Mouse (Mus musculus) left cerebral cortex, adult 18-20 months (tissue): ENCODE data around the gene Ddn. TPM values are rescaled to one million over a fixed set of nuclear protein-coding genes. Genes with fewer than 3 reads are reported as not detected.

Experiments used
- DNase-seq, 2 experiments: peaks; one replicate each; pipeline ENCODE4 v3.0.0; 2021 to 2022; ENCODE audit warnings: low spot score in 2 of 2, mixed read lengths in 1 of 2
- total RNA-seq, 2 experiments: library from RNA; stranded (reverse); gene quantifications; 2 replicates each; pipeline ENCODE4 v1.2.3; 2021

Ddn gene
- total RNA-seq, 2 experiments from 2014 or later, result 778 to 797 TPM

DNA sequence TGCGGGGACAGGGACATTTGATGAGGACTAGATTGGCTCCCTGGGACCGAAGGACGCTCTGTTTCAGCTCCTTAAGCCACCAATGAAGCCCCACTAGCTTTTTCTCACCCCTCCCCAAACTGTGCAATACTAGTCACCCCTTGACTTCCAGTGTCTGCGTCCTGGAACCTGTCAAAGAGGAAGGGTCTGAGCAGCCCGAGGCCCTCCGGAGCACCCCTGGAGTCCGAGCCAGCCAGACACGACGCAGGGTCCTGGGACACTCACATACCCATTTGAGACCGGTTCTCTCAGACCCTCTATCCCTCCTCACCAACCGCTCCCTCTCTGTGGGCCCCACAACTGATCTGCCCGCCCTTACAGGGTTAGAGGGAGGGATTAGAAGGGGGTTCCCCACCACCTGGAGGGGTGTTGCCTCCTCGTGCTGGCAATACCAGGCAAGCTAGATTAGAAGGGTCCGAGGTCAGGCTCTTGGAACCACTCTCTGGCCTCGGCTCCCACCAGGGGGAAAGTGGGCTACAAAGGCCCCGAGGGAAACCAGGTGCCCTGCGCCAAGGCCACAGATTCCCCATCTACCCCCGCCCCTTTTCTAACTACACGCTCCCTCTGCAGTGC, 32.2 kb downstream of the Ddn start:
- no peak for DNase-seq

DNA sequence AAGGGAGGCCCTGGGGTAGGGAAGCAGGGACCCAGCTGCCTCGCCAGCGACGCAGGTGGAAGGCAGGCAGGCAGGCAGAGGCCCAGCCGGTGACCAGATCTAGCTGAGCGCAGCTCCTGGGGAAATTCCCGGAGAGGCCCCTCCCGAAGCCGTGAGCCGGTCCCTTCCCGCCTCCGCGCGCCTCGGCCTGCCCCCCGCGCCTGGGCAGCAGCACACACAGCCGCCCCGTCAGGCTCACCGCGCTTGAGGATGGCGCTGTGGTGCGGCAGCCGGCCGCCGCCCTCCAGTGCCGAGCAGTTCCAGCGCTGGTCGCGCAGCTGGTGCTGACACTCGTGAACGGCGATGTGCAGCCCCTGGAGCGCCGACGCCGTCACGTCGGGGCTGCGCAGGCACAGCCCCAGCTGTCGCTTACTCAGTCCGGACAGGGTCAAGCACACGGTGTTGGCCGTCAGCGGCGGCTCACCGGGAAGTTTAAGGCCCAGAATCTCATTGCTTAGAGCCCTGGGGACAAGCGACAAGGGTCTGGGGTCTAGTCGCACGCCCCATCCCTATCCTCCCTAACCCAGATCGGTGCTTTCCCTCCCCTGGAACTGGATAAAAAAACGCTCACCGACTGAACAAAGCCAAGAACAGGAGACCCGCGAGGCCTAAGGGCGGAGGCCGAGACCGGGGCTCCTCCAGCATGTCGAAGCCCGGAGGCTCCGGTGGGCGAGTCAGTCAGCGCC, 32.8 kb downstream of the Ddn start:
- no peak for DNase-seq

DNA sequence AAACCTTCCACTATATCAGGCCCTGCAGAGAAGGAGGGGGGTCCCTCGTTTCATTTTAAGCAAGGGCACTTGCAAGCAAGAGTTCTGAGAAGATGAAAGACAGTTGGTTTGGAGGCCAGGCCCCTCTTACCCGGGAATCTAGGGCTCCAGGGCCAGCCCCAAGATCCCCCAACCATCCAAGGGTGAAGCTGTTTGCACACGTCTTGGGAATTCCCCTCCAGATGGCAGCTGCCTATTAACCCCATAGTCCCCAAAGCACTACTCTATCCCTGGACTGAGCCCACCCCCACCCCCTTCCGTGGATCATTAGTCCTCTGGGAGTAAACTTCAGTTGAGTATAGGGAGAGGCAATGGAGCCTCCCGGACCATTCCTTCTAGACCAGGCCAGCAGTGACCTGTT, 33.8 kb downstream of the Ddn start:
- DNase-seq, result no peak

DNA sequence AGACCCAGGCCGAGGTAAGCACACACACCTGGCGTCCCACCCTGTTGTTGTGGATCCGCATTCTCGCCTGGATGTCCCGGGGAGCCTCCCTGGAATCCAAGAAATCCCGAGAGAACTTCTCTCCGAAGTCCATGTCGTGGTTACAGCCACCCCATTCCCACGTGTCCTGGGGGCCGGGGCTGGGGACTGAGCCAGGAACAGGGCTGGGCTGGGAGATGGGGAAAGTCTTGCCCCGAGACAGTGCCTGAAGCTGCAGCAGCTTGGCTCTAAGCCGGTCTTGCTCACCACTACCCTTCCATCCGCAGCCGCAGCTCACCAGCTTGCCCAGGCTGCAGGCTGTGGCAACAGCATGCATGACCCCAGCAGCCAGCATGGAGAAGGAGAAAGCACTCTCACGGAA, 35.2 kb downstream of the Ddn start:
- DNase-seq, result no peak

DNA sequence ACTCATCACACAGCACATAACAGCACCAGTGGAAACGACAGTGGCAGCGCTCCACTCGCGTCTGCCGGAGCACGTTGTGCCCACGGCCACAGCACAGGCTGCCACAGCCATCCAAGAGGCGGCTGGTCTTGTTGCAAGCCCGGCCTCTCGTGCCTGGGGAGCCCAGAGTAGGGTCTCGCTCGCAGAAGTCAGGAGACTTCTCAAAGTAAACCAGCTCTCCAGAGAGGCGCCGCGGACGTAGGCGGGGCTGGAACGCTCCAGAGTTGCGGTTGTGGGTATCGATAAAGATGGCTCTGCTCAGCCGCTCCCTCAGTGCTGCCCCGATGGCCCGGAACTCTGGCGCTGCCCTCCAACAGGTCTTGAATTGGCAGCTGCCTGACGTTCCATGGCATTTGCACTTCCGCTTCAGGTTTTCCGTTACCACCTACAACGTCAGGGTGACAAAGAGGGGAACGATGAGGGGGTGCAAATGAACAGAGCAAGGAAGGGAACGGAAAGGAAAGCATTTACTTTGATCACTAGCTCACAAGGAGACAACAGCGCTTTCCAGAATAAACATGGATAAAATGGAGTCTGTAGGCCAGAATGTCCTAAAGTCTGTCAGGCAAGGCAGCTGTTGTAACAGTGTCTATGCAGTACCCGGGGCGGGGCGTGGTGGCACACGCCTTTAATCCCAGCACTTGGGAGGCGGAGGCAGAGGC, 36.6 kb downstream of the Ddn start:
- no peak for DNase-seq

DNA sequence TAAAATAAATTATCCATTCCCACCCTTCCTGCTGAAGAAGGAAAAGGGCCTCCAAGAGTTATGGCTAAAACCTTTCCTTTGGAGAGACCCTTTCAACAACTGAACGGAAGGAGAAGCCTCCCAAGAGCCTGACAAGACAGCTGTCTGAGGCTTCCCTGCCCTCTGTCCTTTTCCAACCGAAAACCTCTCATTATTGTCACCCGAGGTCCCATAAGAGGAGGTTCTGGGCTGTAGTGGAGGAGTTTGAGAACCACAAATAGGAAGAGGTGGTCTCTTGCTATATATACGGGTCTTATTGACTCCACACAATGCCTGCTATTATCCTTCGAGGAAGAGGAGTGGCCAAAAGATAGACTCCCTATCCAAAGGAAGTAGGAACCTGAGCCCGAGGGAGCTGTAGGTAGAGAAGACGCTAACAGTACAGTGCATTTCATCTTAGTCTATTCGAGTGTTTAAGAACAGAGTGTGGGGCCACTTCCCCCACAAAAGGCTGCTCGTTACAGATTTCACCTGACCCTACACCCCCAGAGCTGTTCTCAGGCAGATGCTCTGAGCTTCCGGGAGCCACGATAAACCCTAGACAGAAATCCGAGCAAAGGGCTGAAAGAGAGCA, 37.4 kb downstream of the Ddn start:
- DNase-seq, result no peak

DNA sequence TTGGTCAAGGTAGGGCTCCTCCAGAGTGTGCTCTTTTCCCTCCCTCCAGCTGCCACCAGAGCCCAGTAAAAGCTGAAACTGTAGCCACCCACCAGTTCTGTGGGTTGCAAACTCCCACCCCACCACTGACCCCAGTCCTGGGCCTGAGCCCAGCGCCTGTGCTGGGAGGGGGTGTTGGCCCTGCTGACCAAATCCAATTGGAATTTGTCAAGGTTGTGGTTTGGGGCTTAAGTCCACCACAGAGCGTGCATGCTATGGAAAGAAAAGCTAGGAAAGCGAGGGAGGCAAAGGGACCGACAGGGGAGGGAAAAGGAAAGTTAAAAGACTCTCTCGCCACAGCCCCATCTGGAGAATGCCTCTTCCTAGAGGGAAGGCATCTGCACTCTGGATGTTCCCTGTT, 41.0 kb downstream of the Ddn start:
- DNase-seq, result no peak

DNA sequence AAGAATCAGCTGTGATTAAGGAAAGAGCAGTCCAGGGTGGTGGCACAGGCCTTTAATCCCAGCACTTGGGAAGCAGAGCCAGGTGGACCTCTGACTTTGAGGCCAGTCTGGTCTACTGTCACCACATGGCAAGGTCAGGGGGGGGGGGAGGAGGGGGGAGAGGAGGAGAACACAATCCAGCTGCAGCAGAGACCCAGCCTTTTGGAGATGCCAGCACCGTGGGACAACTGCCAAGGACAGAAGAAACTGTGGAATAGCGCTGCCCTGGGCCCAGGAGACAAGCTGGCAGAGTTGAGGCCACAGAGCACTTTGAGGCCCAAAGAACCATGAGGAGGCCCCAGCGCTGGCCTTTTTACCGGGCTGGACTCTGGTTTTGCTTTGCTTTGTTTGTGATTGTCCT, 43.4 kb downstream of the Ddn start:
- no peak for DNase-seq

DNA sequence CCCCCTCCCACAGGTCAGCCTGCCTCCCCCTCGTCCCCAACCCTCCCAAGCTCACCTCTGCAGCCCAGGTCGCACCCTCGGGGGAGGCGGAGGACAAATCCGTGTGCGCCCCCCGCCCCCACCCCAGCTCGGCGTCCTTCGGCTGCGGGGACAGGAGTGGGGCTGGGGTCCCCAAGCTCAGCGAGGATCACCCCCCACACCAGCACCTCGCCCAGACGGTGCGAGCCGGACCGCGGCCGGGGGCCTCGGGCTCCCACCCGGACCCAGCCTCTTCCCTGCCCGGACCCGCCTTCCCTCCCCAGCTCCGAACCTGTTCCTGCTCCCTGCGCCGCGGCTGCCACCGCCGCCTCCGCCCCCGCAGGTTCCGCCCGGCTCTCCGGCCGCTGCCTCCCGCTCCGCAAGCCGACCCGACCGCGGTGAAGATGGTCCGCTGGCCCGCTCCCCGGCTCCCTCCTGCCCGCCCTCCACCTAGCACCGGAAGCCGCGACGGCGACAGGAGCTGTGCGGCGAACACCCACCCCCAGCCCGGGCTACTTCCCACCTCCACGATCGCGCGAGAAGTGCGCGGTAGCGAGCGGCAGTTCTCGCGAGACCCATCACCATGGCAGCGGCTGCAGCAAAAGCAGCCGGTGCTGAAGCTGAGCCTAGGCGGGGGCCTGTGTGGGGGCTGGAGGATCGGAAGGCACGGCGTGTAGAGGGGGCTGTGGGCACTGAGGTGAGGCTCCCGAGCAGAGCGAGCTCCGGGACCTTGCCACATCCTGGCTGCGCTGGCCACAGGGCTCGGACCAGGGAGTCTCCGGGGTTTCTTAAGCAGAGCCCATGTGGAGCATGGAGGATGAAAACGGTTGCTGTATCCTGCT, 46.4 kb downstream of the Ddn start, which contains the start of gene Arf3:
Arf3 (minus strand) TSS at position 545 of the 860 bp plus-strand sequence.
- peak; percentile 96 to 98 for DNase-seq

DNA sequence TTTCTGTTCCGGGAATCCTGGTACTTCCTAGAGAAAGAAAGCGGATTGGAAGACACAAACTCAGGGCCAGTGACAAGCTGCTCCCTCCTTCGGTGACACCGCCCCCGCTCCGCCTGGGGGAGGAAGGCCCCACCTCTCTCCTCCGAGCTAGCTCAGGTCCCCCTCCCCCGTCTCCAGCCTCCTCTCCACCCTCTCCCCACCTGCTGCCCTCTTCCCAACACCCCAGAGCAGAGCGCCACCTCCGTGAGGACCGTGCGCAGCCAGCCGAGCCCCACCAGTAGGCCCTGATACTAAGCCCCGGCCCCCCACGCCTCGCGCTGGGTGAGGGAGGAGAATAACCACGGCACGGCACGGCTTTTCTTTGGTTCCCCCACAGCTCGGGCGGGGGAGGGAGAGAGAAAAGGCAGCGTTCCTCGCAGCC, 47.1 kb downstream of the Ddn start:
- DNase-seq, result peak; percentile 72 to 80

DNA sequence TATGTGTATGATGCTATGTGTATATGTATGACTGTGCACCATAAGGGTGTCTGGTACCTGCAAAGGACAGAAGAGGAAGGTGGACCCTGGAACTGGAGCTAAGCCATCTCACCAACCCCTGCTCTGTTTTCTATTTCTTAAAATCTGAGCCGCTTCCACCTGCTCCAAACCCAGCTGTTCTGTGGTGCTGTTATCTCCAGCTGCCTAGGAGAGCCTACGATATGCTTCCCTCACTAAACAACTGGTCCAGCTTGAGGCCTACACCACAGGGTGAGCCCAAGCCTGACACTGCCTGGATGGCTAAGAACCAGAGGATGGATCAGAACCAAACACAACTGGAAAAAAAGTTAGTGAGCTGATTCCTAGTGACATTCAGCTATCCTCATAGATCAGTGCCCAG, 55.2 kb downstream of the Ddn start:
- no peak for DNase-seq

Other genes with a start within 250 kb of the Ddn start
- gene Ccnt1, start 238.6 kb downstream of the Ddn start, total RNA-seq, result 10 to 100 TPM; 40.4 to 46.0 TPM
- gene 4930415O20Rik, start 238.5 kb downstream of the Ddn start, total RNA-seq, result not detected
- 10 to 100 TPM; 45.8 to 49.7 TPM for gene Adcy6, start 199.4 kb downstream of the Ddn start, total RNA-seq
- gene Cacnb3, start 178.7 kb downstream of the Ddn start, total RNA-seq, result 100 to 1,000 TPM; 267 to 278 TPM
- 10 to 100 TPM; 86.9 to 90.6 TPM for gene Ddx23, start 146.6 kb downstream of the Ddn start, total RNA-seq
- 10 to 100 TPM; 24.4 to 30.7 TPM for gene Rnd1, start 132.0 kb downstream of the Ddn start, total RNA-seq
- gene Ccdc65, start 101.3 kb downstream of the Ddn start, total RNA-seq, result 10 to 100 TPM in 1 of 2 experiments, 1 to 10 TPM in 1; 9.5 to 10.5 TPM
- 1 to 10 TPM; 1.9 to 2.6 TPM for gene Fkbp11, start 81.3 kb downstream of the Ddn start, total RNA-seq
- gene Arf3, start 46.3 kb downstream of the Ddn start, total RNA-seq, result 100 to 1,000 TPM; 724 to 773 TPM
- gene Wnt10b, start 31.3 kb downstream of the Ddn start, total RNA-seq, result 1 to 10 TPM in 1 of 2 experiments, under 1 TPM in 1; 0.63 to 1.1 TPM
- gene Wnt1, start 19.6 kb downstream of the Ddn start, total RNA-seq, result not detected
- 10 to 100 TPM; 54.6 to 56.2 TPM for gene Prkag1, start 22.0 kb upstream of the Ddn start, total RNA-seq
- 10 to 100 TPM; 74.3 to 77.8 TPM for gene Kmt2d, start 61.7 kb upstream of the Ddn start, total RNA-seq
- gene Rhebl1, start 85.0 kb upstream of the Ddn start, total RNA-seq, result 10 to 100 TPM in 1 of 2 experiments, 1 to 10 TPM in 1; 8.6 to 12.9 TPM
- under 1 TPM; 0.21 to 0.26 TPM for gene Dhh, start 89.0 kb upstream of the Ddn start, total RNA-seq
- gene Lmbr1l, start 108.7 kb upstream of the Ddn start, total RNA-seq, result 10 to 100 TPM; 12.9 to 17.9 TPM
- 100 to 1,000 TPM; 584 to 602 TPM for gene Tuba1b, start 125.1 kb upstream of the Ddn start, total RNA-seq
- gene Gm49450, start 144.1 kb upstream of the Ddn start, total RNA-seq, result not detected
- gene Tuba1a, start 144.2 kb upstream of the Ddn start, total RNA-seq, result 100 to 1,000 TPM; 874 to 893 TPM
- 10 to 100 TPM; 65.4 to 66.8 TPM for gene Tuba1c, start 220.4 kb upstream of the Ddn start, total RNA-seq
- 1 to 10 TPM in 1 of 2 experiments, under 1 TPM in 1; 0.77 to 2.6 TPM for gene Prph, start 245.7 kb upstream of the Ddn start, total RNA-seq